Mouse (Mus musculus) thymus, adult 2 months (tissue): ENCODE data around the gene Nos1.

ENCODE experiments used
- CTCF ChIP-seq: fragments of 200-500 bp; IDR thresholded peaks from 2 replicates; pipeline ENCODE4 v1.5.1; 2012; ENCODE audit warnings: mild to moderate bottlenecking, control low read depth, low read length, moderate library complexity, borderline replicate concordance; ENCODE audit not compliant: control insufficient read depth, poor library complexity, insufficient read depth; ENCODE audit errors: extremely low read depth
- POLR2A ChIP-seq: fragments of 200-500 bp; IDR thresholded peaks from 2 replicates; pipeline ENCODE4 v1.6.1; 2012; ENCODE audit warnings: mild to moderate bottlenecking, low read length, control low read depth, moderate library complexity; ENCODE audit not compliant: control insufficient read depth, poor library complexity, insufficient read depth; ENCODE audit errors: extremely low read depth

- TF ChIP-seq POLR2A (no peak), CTCF (no peak)
These were observed 43.7 kb downstream of the Nos1 start for GRCm38 (mm10) chr5:117824486-117824885.
